Mouse (Mus musculus): ENCODE results near the gene Haao. TPM values are rescaled to one million over a fixed set of nuclear protein-coding genes. Genes with fewer than 3 reads are reported as not detected.

Haao gene
- polyA plus RNA-seq, 1 experiment, result 96.3 TPM

DNA sequence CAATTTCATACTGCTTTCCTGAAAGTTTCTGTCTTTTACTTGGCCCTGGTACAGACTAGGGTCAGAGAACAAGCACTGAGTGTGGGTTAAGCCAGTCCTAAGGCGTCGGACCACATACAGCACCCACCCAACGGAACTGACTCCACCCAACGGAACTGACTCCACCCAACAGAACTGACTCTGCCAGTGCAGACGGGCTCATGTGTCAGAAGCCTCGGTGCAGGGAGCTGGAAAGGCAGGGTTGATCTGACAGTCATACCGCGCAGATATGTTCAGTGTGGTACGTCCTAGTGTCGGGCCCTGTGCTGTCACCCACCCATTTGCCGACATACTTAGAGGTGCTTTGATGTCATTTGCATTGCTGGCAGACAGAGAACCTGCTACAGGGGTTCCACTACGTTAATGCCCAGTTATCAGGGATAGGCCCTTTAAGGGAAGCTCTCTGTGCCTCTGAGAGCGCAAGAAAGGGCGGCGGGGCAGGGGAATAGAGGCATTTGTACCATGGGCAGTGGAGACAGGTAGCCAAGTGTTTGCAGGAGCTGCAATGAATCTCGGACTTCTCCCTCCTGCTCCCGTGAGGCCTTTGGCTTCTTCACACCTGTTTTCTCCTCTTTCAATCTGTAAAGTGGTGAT is 38.5 kb downstream of the Haao start:
- H3K4me1 ChIP-seq (ENCODE audit: control insufficient read depth, insufficient read depth, low read length), result peaks cover 11% of the 10 kb centered on the region
- peak overlapping the region; percentile 54 for H3K27ac ChIP-seq (ENCODE audit: control insufficient read depth, insufficient read depth, low read depth, low read length, poor library complexity)
- H3K4me3 ChIP-seq (replicated peaks; ENCODE audit: control insufficient read depth, low read depth, low read length), result peak overlapping the region; percentile 8
- 63% methylated on average over 17 of the region's 17 CpGs for WGBS
- TF ChIP-seq CTCF (IDR thresholded peaks at IDR 0.05; ENCODE audit: control insufficient read depth, insufficient read depth, low read length), result no peak
- TF ChIP-seq POLR2A (IDR thresholded peaks at IDR 0.05; ENCODE audit: borderline replicate concordance, control insufficient read depth, low read depth, low read length), result peak; percentile 73

DNA sequence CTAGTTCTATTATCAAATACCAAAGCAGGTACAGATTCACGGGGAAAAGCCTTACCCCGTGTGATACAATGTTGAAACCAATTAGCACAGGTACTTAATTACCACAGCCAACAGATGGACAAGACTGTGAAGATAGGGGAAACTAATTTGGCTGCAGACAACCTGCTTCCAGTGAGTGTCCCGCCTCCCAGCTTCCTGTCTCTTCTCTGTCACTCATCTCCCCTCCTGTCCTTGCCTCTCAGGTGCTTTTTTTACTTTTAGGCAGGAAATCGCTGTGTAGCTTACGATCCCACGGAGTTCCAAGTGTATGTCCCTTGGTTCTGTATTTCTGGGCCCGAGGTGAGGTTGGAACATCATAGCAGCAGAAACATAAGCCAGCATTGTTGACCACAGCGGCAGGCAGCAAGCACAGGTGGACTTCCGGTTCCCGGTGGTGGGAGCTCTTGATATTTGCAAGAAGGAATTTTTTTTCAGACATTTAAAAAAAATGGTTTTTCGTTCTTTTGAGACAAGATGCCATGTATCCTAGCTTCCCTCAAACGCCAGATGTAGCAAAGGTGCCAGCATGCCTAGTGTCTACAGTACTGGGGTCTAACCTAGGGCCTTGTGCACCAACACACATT is 39.2 kb downstream of the Haao start:
- no peak for TF ChIP-seq CTCF (IDR thresholded peaks at IDR 0.05; ENCODE audit: control insufficient read depth, insufficient read depth, low read length)
- H3K4me3 ChIP-seq (replicated peaks; ENCODE audit: control insufficient read depth, low read depth, low read length), result no peak overlapping the region
- peak overlapping the region; percentile 20; the same call in 1 of the 2 replicates for H3K27ac ChIP-seq (ENCODE audit: control insufficient read depth, insufficient read depth, low read depth, low read length, poor library complexity)
- H3K4me1 ChIP-seq (ENCODE audit: control insufficient read depth, insufficient read depth, low read length), result peaks cover 11% of the 10 kb centered on the region
- 72% methylated on average over 12 of the region's 12 CpGs for WGBS

DNA sequence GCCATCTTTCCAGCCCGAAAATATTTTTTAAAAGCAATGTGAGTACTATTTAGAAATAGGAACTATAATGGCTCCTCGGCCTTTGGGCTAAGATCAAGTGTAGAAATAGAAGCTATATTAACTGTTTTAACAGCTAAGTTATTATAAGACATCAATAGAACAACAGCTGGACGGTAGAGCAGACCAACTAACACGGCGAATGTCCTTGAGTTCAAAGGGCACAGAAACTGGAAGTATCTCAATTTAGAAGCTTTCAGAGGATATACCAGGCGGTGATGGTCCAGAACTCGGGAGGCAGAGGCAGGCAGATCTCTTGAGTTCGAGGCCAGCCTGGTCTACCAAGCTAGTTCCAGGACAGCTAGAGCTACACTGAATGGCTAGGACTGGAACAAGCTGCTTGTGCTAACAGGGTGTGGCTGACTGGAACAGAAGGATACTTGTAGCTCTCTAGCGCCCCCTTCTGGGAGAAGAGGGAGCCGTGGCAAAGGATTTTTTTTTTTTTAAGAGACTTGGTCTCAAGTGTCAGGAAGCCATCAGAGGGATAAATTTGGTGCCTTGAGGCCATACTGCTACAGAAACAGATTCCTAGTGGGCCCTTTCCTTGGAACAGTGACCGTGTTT is 39.9 kb downstream of the Haao start:
- peak overlapping the region; percentile 62 for H3K27ac ChIP-seq (ENCODE audit: control insufficient read depth, insufficient read depth, low read depth, low read length, poor library complexity)
- H3K4me1 ChIP-seq (ENCODE audit: control insufficient read depth, insufficient read depth, low read length), result peaks cover 8% of the 10 kb centered on the region
- 58% methylated on average over 11 of the region's 11 CpGs for WGBS
- no peak overlapping the region for H3K4me3 ChIP-seq (replicated peaks; ENCODE audit: control insufficient read depth, low read depth, low read length)
- no peak for TF ChIP-seq POLR2A (IDR thresholded peaks at IDR 0.05; ENCODE audit: borderline replicate concordance, control insufficient read depth, low read depth, low read length)
- peak; percentile 79 for TF ChIP-seq CTCF (IDR thresholded peaks at IDR 0.05; ENCODE audit: control insufficient read depth, insufficient read depth, low read length)

DNA sequence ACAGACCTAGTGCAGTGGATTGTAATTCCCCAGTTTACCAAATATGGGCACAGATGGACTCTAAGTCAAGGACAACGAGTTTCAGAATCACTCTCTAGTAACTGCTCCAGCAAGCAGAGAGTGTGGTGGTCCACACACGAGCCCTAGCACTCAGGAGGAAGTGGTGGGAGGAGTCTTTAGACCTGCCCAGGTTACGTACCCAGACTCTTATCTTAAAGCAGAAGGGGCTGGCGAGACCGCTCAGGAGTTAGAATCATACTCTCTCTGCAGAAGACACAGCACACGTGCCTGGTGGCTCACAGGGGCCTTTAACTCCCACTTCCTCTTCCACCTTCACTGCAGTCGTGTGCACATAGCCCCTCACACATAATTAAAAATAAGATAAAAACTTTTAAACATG is 40.4 kb downstream of the Haao start:
- TF ChIP-seq POLR2A (IDR thresholded peaks at IDR 0.05; ENCODE audit: borderline replicate concordance, control insufficient read depth, low read depth, low read length), result no peak
- TF ChIP-seq CTCF (IDR thresholded peaks at IDR 0.05; ENCODE audit: control insufficient read depth, insufficient read depth, low read length), result no peak
- H3K4me3 ChIP-seq (replicated peaks; ENCODE audit: control insufficient read depth, low read depth, low read length), result no peak overlapping the region
- peak overlapping the region; percentile 48 for H3K27ac ChIP-seq (ENCODE audit: control insufficient read depth, insufficient read depth, low read depth, low read length, poor library complexity)
- 7% methylated on average over 7 of the region's 7 CpGs for WGBS
- peaks cover 6% of the 10 kb centered on the region for H3K4me1 ChIP-seq (ENCODE audit: control insufficient read depth, insufficient read depth, low read length)

DNA sequence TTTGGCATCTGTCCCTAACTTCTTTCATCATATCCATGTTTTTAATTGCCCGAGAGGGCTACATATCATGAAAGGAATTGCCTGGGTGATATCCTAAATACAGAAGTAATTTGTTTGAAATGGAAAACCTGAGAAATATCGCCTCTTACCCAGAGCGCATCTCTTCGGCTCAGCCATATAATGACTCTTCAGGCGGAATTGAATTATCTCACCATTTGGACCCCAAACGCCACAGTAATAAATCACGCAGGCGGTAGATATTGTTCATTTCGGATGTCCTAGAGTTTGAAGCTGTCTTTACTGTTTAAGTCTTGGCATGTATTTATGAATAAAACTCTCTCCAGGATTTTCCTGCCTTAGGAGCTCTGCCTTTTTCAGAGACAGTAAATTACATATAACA is 42.7 kb downstream of the Haao start:
- 95% methylated on average over 9 of the region's 9 CpGs for WGBS
- TF ChIP-seq CTCF (IDR thresholded peaks at IDR 0.05; ENCODE audit: control insufficient read depth, insufficient read depth, low read length) (no peak), POLR2A (IDR thresholded peaks at IDR 0.05; ENCODE audit: borderline replicate concordance, control insufficient read depth, low read depth, low read length) (no peak)
- Histone ChIP-seq H3K4me1 (ENCODE audit: control insufficient read depth, insufficient read depth, low read length) (peaks cover 3% of the 10 kb centered on the region; the same call in 1 of the 2 replicates), H3K4me3 (replicated peaks; ENCODE audit: control insufficient read depth, low read depth, low read length) (no peak overlapping the region), H3K27ac (ENCODE audit: control insufficient read depth, insufficient read depth, low read depth, low read length, poor library complexity) (no peak overlapping the region)

DNA sequence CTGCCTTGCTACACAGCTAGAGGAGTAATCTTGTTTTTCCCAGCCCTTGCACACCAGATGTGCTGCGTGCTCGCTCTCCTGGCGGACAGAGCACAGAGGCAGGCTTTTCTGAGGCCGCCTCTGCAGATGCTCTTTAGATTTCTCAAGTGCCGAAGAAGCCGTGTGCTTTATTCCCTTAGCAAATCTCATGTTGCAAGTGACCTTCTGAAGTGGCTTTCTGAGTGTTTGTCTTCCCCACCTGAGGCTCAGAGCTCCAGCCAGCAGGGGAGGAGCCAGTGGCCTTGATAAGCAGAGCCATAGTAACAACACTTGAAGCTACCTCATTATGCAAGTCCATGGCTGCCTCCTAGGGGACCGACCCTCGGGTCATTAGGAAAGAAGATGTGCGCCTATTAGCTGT is 43.8 kb downstream of the Haao start:
- Histone ChIP-seq H3K4me1 (ENCODE audit: control insufficient read depth, insufficient read depth, low read length) (peaks cover 3% of the 10 kb centered on the region; the same call in 1 of the 2 replicates), H3K4me3 (replicated peaks; ENCODE audit: control insufficient read depth, low read depth, low read length) (no peak overlapping the region), H3K27ac (ENCODE audit: control insufficient read depth, insufficient read depth, low read depth, low read length, poor library complexity) (no peak overlapping the region)
- WGBS, result 91% methylated on average over 9 of the region's 9 CpGs
- TF ChIP-seq POLR2A (IDR thresholded peaks at IDR 0.05; ENCODE audit: borderline replicate concordance, control insufficient read depth, low read depth, low read length), result no peak

DNA sequence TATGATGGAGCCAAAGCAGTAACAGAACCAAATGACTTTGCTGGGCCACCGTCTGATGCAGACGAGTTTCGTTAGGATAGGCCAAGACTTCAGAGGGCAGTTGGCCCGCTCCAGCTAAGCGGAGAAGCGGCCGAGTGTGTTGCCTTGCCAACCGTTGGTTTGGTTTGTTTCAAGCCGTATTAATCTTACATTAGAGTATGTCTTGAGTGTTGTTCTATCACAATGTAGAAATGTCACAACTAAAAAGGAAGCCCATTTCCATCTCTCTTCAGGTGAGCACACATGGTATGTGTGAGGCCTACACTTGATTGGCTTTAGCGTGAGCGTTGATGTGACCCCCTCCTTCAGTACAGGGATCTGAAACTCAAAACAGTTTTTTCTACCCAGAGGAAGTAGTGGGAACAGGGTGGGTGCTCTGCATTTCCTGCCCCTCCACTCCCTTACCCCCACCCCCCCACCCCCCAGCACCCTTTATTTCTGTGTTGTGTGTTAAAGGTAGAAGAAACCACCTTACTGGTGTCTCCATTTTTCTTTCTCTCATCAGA is 48.2 kb downstream of the Haao start:
- no peak for TF ChIP-seq CTCF (IDR thresholded peaks at IDR 0.05; ENCODE audit: control insufficient read depth, insufficient read depth, low read length)
- no peak for TF ChIP-seq POLR2A (IDR thresholded peaks at IDR 0.05; ENCODE audit: borderline replicate concordance, control insufficient read depth, low read depth, low read length)
- H3K4me1 ChIP-seq (ENCODE audit: control insufficient read depth, insufficient read depth, low read length), result no peaks in the 10 kb centered on the region; the same call in 1 of the 2 replicates
- H3K27ac ChIP-seq (ENCODE audit: control insufficient read depth, insufficient read depth, low read depth, low read length, poor library complexity), result peak overlapping the region; percentile 60; the same call in 1 of the 2 replicates
- H3K4me3 ChIP-seq (replicated peaks; ENCODE audit: control insufficient read depth, low read depth, low read length), result no peak overlapping the region
- WGBS, result 83% methylated on average over 11 of the region's 11 CpGs

DNA sequence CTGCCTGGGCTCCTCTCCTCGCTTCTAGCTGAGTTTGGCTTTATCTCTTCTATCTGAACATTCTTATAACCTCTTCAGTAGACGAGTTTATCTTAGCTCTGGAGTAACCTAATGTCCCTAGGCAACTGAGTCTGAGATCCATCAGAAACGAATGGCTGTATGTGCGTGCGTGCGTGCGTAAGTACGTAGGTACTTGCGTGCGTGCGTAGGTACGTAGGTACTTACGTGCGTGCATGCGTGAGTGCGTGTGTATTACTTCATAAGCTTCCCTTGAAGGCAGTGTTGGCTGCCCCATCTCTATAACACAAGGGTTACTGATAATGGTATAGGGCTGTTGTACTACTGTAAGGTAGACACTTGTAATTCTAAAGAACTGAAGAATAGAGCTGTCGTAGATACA is 52.6 kb downstream of the Haao start:
- WGBS, result 94% methylated on average over 17 of the region's 17 CpGs
- H3K4me1 ChIP-seq (ENCODE audit: control insufficient read depth, insufficient read depth, low read length), result peaks cover 5% of the 10 kb centered on the region
- H3K27ac ChIP-seq (ENCODE audit: control insufficient read depth, insufficient read depth, low read depth, low read length, poor library complexity), result no peak overlapping the region
- TF ChIP-seq POLR2A (IDR thresholded peaks at IDR 0.05; ENCODE audit: borderline replicate concordance, control insufficient read depth, low read depth, low read length) (no peak), CTCF (IDR thresholded peaks at IDR 0.05; ENCODE audit: control insufficient read depth, insufficient read depth, low read length) (no peak)
- H3K4me3 ChIP-seq (replicated peaks; ENCODE audit: control insufficient read depth, low read depth, low read length), result no peak overlapping the region

All from bone marrow, adult 2 months (tissue).